Mouse (Mus musculus): ENCODE data around the gene Wdr41. TPM values are rescaled to one million over a fixed set of nuclear protein-coding genes. Genes with fewer than 3 reads are reported as not detected.

The Wdr41 gene
- total RNA-seq (2023) = 10 to 100 TPM; 24.5 to 28.2 TPM

DNA sequence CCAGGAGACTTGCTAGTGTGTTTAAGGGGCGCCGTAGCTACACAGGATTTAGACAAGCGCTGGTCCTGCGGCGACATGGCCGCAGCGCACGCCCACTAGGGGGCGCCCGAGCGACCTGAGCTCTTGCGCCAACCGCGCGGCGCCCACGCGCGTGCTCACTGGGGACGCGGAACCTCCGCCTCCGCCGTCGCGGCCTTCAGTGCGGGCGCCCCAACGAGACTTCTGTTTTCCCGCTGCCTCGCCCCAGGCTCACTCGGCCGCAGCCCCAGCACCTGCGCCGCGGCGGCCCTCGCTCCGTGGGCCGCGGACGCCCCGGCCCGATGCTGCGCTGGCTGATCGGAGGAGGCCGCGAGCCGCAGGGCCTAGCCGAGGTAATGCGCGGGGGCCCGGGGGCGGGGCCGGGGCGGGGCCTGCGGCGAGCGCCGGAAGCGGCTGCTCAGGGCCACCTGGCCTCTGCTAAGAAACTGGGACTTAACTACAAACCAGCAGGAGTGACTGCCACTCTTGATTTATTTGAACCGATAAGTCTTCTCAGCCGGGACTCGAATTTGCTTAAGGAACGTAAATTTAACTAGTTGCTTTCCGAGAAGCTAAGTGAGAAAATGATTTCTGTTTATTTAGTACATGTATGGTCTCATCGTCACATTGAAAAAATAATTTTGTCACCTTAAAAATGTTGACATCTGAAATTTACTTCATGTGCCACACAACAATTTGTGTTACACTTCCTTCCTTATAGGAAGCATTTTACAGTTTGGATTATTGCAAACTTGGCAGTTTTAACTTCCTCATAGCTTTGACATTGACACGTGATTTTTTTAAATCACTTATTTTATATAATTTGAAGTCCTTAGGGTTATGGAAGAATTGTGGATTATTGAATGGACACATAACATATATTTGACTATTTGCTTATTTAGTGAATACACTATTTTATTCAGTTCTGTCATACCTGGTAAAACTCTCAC lies at the start of gene Wdr41:
Gene Wdr41, plus strand, starts transcription at position 126 of the 968 bp plus-strand sequence.

Other genes with a start within 250 kb of the Wdr41 start
- 10 to 100 TPM; 73.2 to 79.2 TPM for gene Tbca, start 187.4 kb upstream of the Wdr41 start, total RNA-seq (2023)
- not detected for gene Otp, start 100.7 kb upstream of the Wdr41 start, total RNA-seq (2023)

All from monocyte, adult 59 days (primary cell).